Mouse (Mus musculus): ENCODE results near the gene Duoxa2. TPM values are rescaled to one million over a fixed set of nuclear protein-coding genes. Genes with fewer than 3 reads are reported as not detected.

Duoxa2 gene
- polyA plus RNA-seq, 1 experiment from 2014 or later, result not detected

DNA sequence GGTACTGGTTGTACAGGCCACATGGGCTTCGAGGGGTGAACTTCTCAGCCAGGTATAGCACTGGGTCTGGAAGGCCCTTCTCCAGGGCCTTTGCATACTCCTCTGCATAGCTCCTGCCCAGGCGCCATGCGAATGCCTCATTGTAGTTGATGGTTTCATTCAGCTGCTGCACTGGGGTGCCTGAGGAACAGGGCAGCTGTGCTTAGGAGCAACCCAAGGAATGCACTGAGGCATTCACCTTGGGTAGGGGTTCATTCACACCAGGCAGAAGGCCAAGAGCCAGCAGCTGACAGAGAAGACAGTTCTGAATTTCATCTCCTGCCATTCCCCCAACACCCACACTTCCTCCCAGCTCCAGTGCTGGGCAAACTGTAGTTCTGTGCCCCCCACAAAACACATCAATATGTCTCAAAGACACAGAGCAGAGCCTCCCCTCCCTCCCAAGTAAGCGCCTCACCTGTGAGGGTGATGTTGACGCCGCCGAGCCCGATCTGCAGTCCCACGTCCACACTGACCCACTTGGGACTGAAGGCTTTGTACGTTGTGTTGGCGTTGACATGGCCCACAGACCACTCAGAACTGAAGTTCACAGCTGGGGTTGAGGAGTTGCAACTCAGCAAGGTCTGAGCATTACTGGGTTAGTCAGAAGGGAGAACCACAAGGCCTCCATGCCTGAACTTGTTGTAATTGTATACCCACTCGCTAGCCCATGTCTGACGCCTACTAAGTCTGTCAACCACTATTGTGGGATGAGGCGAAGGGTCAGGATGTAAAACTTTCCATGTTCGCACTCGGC, 6.6 kb downstream of the Duoxa2 start:
- no peak for ATAC-seq
- H3K36me3 ChIP-seq (replicated peaks; ENCODE audit: insufficient read depth, low read length), result no peaks in the 10 kb centered on the region
- H3K27me3 ChIP-seq (ENCODE audit: insufficient read depth, low read length), result peaks cover 54% of the 10 kb centered on the region
- no peaks in the 10 kb centered on the region for H3K9me3 ChIP-seq (ENCODE audit: low read length)
- H3K27ac ChIP-seq (ENCODE audit: low read depth), result no peak overlapping the region
- DNase-seq, result no peak
- WGBS (ENCODE audit: insufficient replicate concordance), result 83% methylated on average over 16 of the region's 16 CpGs
- no peak overlapping the region for H3K9ac ChIP-seq (replicated peaks)
- TF ChIP-seq EP300 (IDR thresholded peaks at IDR 0.05; ENCODE audit: low read depth) (no peak), CTCF (IDR thresholded peaks at IDR 0.05; ENCODE audit: low read depth) (no peak)
- peaks cover 9% of the 10 kb centered on the region for H3K4me1 ChIP-seq (ENCODE audit: insufficient read depth)
- H3K4me2 ChIP-seq (ENCODE audit: low read depth, low read length), result no peak overlapping the region
- H3K4me3 ChIP-seq (ENCODE audit: low read depth, low read length), result no peak overlapping the region

DNA sequence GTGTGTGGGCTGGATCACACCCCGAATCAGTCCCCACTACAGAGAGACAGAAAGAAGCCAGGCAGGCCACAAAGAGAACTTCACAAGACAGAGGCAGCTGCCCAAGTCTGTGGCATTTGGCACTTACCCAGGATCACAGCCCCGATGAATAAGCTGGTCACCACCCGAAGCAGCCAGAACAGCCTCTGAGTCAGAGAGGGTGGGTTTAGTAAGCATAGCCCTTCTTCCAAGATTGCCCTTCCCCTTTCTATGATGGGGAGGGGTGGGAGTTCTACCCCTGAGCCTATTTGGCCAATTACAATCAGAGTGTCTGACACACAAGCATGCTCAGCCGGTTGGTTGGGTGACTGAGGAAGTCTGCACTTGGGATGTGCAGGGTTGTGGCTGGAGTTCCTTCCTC, 7.5 kb downstream of the Duoxa2 start:
- H3K27me3 ChIP-seq (ENCODE audit: insufficient read depth, low read length), result peaks cover 51% of the 10 kb centered on the region
- H3K27ac ChIP-seq (ENCODE audit: low read depth), result no peak overlapping the region
- 30% methylated on average over 4 of the region's 4 CpGs for WGBS (ENCODE audit: insufficient replicate concordance)

DNA sequence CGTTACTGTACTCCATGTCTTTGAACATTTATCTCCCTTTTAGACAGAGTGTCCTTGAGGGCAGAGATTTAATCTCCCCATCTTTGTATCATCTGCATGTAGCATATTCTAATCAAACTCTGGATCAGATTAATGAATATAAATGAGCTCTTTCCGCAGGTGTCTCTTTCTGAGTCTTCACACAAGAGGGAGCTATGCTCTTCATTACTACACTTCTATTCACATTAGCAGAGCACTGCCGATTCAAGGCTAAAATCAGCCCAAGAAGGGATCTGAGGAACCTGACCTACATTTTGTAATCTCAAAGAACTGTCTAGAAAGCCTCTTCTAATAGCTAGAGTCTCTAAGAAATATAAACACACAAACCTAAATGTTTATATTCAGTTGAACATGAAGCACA, 10.9 kb downstream of the Duoxa2 start:
- no peak overlapping the region for H3K4me3 ChIP-seq (ENCODE audit: low read depth, low read length)
- no peak overlapping the region for H3K9ac ChIP-seq (replicated peaks)
- H3K27me3 ChIP-seq (ENCODE audit: insufficient read depth, low read length), result peaks cover 58% of the 10 kb centered on the region
- peaks cover 8% of the 10 kb centered on the region for H3K4me1 ChIP-seq (ENCODE audit: insufficient read depth)
- no peak overlapping the region for H3K27ac ChIP-seq (ENCODE audit: low read depth)
- TF ChIP-seq EP300 (IDR thresholded peaks at IDR 0.05; ENCODE audit: low read depth) (no peak), CTCF (IDR thresholded peaks at IDR 0.05; ENCODE audit: low read depth) (no peak)
- H3K36me3 ChIP-seq (replicated peaks; ENCODE audit: insufficient read depth, low read length), result no peaks in the 10 kb centered on the region
- no peak for DNase-seq
- H3K9me3 ChIP-seq (ENCODE audit: low read length), result no peaks in the 10 kb centered on the region
- 33% methylated on average over 3 of the region's 3 CpGs for WGBS (ENCODE audit: insufficient replicate concordance)
- ATAC-seq, result no peak
- no peak overlapping the region for H3K4me2 ChIP-seq (ENCODE audit: low read depth, low read length)

More for the DNA sequence above, 7.5 kb downstream of the Duoxa2 start:
- peaks cover 5% of the 10 kb centered on the region for H3K4me1 ChIP-seq (ENCODE audit: insufficient read depth)
- H3K4me3 ChIP-seq (ENCODE audit: low read depth, low read length), result no peak overlapping the region
- TF ChIP-seq CTCF (IDR thresholded peaks at IDR 0.05; ENCODE audit: low read depth), result no peak
- TF ChIP-seq EP300 (IDR thresholded peaks at IDR 0.05; ENCODE audit: low read depth), result no peak
- ATAC-seq, result no peak
- no peak for DNase-seq
- no peaks in the 10 kb centered on the region for H3K36me3 ChIP-seq (replicated peaks; ENCODE audit: insufficient read depth, low read length)
- no peaks in the 10 kb centered on the region for H3K9me3 ChIP-seq (ENCODE audit: low read length)
- H3K9ac ChIP-seq (replicated peaks), result no peak overlapping the region
- no peak overlapping the region for H3K4me2 ChIP-seq (ENCODE audit: low read depth, low read length)

DNA sequence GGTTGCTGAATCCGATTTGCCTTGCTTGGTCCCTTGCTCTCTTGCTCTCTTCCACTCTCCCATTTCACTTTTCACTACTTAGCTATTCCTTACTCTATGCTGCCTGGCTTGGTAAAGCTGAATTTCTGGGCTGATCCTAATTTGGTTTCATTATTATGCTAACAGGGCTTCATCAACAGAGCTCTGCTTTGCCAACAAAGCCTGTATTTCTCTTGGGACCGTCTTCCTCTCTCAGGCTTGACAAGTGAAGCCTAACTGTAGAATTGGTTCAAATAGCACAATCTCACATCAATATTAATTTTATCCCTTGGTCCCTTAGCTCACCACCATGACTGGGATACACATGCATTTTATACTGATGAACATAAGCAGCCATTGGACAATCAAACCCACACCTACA, 12.9 kb downstream of the Duoxa2 start:
- H3K27me3 ChIP-seq (ENCODE audit: insufficient read depth, low read length), result peaks cover 62% of the 10 kb centered on the region
- no peak overlapping the region for H3K4me2 ChIP-seq (ENCODE audit: low read depth, low read length)
- no peak overlapping the region for H3K27ac ChIP-seq (ENCODE audit: low read depth)
- no peak overlapping the region for H3K9ac ChIP-seq (replicated peaks)
- no peaks in the 10 kb centered on the region for H3K9me3 ChIP-seq (ENCODE audit: low read length)
- H3K36me3 ChIP-seq (replicated peaks; ENCODE audit: insufficient read depth, low read length), result no peaks in the 10 kb centered on the region
- ATAC-seq, result no peak
- H3K4me3 ChIP-seq (ENCODE audit: low read depth, low read length), result no peak overlapping the region
- peaks cover 8% of the 10 kb centered on the region for H3K4me1 ChIP-seq (ENCODE audit: insufficient read depth)
- no peak for TF ChIP-seq EP300 (IDR thresholded peaks at IDR 0.05; ENCODE audit: low read depth)
- TF ChIP-seq CTCF (IDR thresholded peaks at IDR 0.05; ENCODE audit: low read depth), result no peak
- no peak for DNase-seq
- 51% methylated on average over 2 of the region's 2 CpGs for WGBS (ENCODE audit: insufficient replicate concordance)

DNA sequence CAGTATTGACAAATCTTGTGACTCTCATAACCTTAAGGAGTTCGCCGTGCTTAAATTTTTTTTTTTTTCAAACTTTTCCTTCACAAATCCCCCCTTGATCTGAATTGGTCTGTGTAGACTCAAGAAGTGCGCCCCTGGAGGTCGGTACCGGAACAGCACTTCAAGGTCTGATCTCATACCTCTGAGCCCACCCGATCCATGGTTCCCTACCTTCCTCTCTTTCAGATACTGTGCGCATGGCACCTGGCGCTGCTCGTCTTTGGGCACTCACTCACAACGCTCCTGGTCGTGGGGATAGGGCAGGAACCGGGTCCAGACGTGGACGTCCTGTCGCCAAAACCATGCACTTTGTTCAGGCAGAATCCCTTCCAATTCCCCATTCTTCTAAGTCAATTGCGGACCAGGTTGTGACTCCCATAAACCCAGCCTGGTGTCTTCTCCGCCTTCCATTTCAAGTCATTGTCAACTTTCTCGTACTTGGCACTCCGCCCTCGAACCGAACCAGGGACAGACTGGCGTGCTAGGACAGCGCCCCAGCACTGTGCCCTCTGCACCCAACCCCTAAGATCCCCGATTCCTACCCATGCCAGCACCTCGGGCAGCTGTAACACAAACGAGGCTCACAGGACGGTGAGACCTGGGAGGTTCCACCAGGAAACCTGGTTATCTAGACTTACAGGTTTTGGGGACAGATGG, 14.2 kb downstream of the Duoxa2 start:
- WGBS (ENCODE audit: insufficient replicate concordance), result 5% methylated on average over 27 of the region's 27 CpGs
- Histone ChIP-seq H3K36me3 (replicated peaks; ENCODE audit: insufficient read depth, low read length) (no peaks in the 10 kb centered on the region), H3K4me3 (ENCODE audit: low read depth, low read length) (peak overlapping the region; percentile 17), H3K27me3 (ENCODE audit: insufficient read depth, low read length) (peaks cover 60% of the 10 kb centered on the region), H3K9ac (replicated peaks) (no peak overlapping the region), H3K27ac (ENCODE audit: low read depth) (no peak overlapping the region), H3K9me3 (ENCODE audit: low read length) (no peaks in the 10 kb centered on the region), H3K4me2 (ENCODE audit: low read depth, low read length) (peak overlapping the region; percentile 53), H3K4me1 (ENCODE audit: insufficient read depth) (peaks cover 8% of the 10 kb centered on the region)
- DNase-seq, result peak; percentile 73
- TF ChIP-seq CTCF (IDR thresholded peaks at IDR 0.05; ENCODE audit: low read depth), result peak; percentile 74
- no peak for TF ChIP-seq EP300 (IDR thresholded peaks at IDR 0.05; ENCODE audit: low read depth)
- no peak for ATAC-seq

DNA sequence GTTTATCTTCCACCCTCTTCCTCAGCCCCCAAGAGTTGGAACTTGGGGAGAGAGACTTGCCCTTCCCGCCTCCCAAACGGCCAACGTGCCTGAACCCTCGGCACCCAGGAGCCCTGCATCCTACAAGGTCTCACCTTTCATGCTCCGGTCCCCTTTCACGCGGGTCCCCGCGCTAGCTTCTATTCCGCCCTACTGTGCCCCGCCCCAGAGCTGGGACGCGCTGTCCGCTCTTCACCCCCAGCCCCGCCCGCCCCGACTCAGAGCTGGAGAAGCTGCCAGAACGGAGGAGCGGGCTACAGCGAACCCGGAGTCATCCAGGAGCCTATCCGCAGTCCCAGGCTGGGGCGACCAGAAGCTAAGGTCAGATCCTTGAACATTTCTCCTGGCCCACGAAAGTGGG, 14.8 kb downstream of the Duoxa2 start, which contains the start of gene Duoxa1:
TSS of gene Duoxa1 (minus strand) at position 195 of the 400 bp plus-strand sequence.
- WGBS (ENCODE audit: insufficient replicate concordance), result 5% methylated on average over 24 of the region's 24 CpGs
- no peaks in the 10 kb centered on the region for H3K9me3 ChIP-seq (ENCODE audit: low read length)
- H3K4me2 ChIP-seq (ENCODE audit: low read depth, low read length), result peak within 1 kb of the TSS; percentile 53
- TF ChIP-seq EP300 (IDR thresholded peaks at IDR 0.05; ENCODE audit: low read depth), result no peak
- TF ChIP-seq CTCF (IDR thresholded peaks at IDR 0.05; ENCODE audit: low read depth), result no peak
- 0 out of 2 replicates have a peak, but pooled peaks have one; percentile 21 for ATAC-seq
- no peaks in the 10 kb centered on the region for H3K36me3 ChIP-seq (replicated peaks; ENCODE audit: insufficient read depth, low read length)
- no peak within 1 kb of the TSS for H3K9ac ChIP-seq (replicated peaks)
- H3K4me1 ChIP-seq (ENCODE audit: insufficient read depth), result peaks cover 8% of the 10 kb centered on the region
- H3K27ac ChIP-seq (ENCODE audit: low read depth), result no peak within 1 kb of the TSS
- peak within 1 kb of the TSS; percentile 17 for H3K4me3 ChIP-seq (ENCODE audit: low read depth, low read length)
- DNase-seq, result no peak
- H3K27me3 ChIP-seq (ENCODE audit: insufficient read depth, low read length), result peaks cover 59% of the 10 kb centered on the region
